Mouse (Mus musculus): ENCODE results near the gene Nfatc4.
A peak's percentile ranks its signal among the peaks of the same experiment; 100 is the strongest.

Gene Nfatc4

GRCm38 (mm10) chr14:55824001-55824480 is 1.1 kb downstream of the Nfatc4 start:
- peak; percentile 6 for DNase-seq

- peak; percentile 25 for DNase-seq
Measured at GRCm38 (mm10) chr14:55824481-55825215, 1.7 kb downstream of the Nfatc4 start.

DNA sequence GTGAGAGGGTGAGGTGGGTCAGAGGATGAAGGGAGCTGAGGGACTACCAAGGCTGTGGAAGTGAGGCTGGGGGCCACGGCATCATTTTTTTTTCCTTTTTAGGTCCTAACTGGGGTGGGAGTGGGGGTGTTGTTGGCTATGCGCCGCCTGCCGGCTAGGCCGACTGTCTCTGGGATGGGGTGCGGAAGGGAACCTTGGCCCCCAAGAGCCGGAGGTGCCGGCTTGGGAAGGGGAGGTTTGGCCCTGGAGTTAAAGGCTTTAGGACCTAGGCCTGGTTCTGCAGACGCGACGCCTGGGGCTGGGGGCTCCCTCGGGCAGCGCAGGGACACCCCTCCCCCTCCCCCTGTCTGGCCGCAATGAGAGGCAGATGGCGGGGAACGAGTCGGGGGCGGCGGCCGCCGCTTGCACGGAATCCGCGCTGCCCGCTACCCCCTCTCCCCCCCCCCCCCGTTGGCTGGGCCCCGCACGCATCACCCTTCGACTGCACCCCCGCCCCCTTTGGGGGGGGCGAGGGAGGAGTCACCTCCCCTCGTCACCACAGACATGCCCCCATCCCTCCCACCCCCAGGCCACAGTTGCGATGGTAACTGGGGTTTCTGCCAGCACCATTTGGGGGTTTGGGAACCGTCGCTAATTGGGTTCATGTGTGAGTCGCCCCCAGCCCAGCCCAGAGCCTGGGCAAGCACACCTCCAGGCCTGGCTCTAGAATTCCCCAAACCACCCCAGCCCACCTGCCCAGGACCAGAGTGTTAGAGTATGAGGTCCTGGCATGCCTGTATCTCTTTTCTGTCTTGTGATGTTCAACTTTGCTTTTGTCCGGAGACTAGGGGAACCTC is 2.5 kb downstream of the Nfatc4 start:
- DNase-seq: peak; percentile 50

GRCm38 (mm10) chr14:55826142-55826541 is 3.2 kb downstream of the Nfatc4 start:
- DNase-seq: peak; percentile 10

DNA sequence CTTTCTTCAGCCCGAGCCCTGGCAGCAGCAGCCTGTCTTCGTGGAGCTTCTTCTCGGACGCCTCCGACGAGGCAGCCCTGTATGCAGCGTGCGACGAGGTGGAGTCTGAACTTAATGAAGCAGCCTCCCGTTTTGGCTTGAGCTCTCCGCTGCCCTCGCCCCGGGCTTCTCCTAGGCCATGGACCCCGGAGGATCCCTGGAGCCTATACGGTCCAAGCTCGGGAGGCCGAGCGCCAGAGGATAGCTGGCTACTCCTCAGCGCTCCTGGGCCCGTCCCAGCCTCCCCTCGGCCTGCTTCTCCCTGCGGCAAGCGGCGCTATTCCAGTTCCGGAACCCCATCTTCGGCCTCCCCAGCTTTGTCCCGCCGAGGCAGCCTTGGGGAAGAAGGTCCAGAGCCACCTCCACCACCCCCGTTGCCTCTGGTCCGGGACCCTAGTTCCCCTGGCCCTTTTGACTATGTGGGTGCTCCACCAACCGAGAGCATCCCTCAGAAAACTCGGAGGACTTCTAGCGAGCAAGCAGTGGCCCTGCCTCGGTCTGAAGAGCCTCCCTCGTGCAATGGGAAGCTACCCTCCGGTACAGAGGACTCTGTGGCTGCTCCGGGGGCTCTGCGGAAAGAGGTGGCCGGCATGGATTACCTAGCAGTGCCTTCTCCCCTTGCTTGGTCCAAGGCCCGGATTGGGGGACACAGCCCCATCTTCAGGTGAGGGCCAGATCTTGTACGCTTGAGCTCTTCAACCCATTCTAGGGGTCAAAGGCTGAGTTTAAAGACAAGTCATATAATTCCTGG is 3.8 kb downstream of the Nfatc4 start:
- DNase-seq: peak; percentile 20

DNA sequence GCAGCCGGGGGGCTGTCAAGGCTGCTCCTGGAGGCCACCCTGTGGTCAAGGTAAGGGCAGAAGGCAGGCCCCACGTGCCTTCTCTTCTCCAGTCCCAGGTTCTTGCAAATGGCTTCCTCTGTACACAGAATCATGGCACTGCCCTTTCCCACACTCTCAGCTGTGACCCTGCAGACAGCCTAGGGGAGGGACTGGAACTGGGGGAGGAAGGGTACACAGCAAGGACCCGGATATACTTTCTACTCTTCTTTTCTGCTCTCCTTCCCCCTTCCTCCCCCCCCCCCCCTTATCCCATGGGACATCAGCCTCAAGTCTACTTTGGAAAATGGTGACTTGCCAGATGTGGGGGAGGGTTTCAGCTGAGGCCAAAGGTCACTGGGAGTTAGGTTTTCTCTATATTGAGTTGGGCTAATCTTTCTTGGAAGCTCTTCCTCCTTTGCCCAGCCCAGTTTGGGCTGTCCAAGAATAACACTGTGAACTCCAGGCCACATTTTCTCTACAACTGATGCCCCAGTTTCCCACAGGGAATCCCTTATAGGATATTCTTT is 5.8 kb downstream of the Nfatc4 start:
- peak; percentile 3 for DNase-seq

- DNase-seq: peak; percentile 5
Measured at GRCm38 (mm10) chr14:55829854-55830253, 6.9 kb downstream of the Nfatc4 start.

DNA sequence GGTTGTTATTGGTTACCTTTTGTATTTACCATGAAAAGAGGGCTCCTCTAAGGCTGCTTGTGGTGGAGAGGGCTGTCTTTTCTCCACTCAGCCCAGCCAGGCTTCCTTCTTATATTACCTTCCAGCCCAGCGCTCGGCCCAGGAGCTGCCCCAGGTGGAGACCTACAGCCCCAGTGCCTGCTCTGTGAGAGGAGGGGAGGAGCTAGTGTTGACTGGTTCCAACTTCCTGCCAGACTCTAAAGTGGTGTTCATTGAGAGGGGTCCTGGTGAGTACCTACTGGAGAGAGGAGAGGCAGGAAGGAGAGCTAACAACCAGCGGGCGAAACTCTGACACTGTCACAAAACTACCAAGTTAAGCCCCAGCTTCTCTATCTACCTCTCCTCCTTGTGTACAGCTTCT is 7.4 kb downstream of the Nfatc4 start:
- peak; percentile 21 for DNase-seq

- no peak for DNase-seq
Measured at GRCm38 (mm10) chr14:55833126-55833525, 10.2 kb downstream of the Nfatc4 start.

- no peak for DNase-seq
Measured at GRCm38 (mm10) chr14:55834808-55835533, 12.0 kb downstream of the Nfatc4 start.

- DNase-seq: no peak
Measured at GRCm38 (mm10) chr14:55838312-55838711, 15.4 kb downstream of the Nfatc4 start.

GRCm38 (mm10) chr14:55838740-55839139 is 15.8 kb downstream of the Nfatc4 start:
- no peak for DNase-seq

- peak; percentile 4 for DNase-seq
Measured at GRCm38 (mm10) chr14:55840853-55841366, 18.0 kb downstream of the Nfatc4 start.

DNA sequence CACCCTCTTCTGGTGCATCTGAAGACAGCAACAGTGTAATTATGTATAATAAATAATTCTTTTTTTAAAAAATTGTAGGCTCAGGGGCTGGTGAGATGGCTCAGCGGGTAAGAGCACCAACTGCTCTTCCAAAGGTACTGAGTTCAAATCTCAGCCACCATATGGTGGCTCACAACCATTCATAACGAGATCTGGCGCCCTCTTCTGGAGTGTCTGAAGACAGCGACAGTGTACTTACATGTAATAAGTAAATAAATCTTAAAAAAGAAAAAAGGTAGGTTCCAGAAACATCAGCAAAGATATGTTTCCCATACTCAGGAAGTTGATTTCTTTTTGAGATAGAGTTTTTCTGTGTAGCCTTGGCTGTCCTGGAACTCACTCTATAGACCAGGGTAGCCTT is 19.9 kb downstream of the Nfatc4 start:
- DNase-seq: peak; percentile 42

- no peak for DNase-seq
Measured at GRCm38 (mm10) chr14:55845506-55846294, 22.8 kb downstream of the Nfatc4 start.

- no peak for DNase-seq
Measured at GRCm38 (mm10) chr14:55850885-55851284, 27.9 kb downstream of the Nfatc4 start.

- DNase-seq: peak; percentile 31
Measured at GRCm38 (mm10) chr14:55852646-55853551, 30.0 kb downstream of the Nfatc4 start.

- peak; percentile 87 for DNase-seq
Measured at GRCm38 (mm10) chr14:55853621-55854285, 30.8 kb downstream of the Nfatc4 start, which contains the start of gene Nynrin. TSS of gene Nynrin (plus strand) at chr14:55854010.

Data from thymus, postnatal 4 days (tissue).